22 mouse cellular contexts compared by ENCODE assay signal in genomic region chr6:55802686-55803085, GRCm38 (mm10). TPM values are rescaled to one million over a fixed set of nuclear protein-coding genes. Genes with fewer than 3 reads are reported as not detected.
DNase-seq lines count a peak whose midpoint lies in the region; ATAC-seq and TF ChIP-seq lines count a peak whose summit lies in the region.
"Had no signal": no experiment of that assay in that cellular context is flagged by ENCODE, and none has a peak within 500 bp of the region (broad histone marks: within the 10 kb centered on the region; RNA-seq: fewer than 3 reads in every experiment).

No protein-coding gene starts in this region.

- H3K4me1 ChIP-seq in forebrain, embryonic 14.5 days (ENCODE audit: control insufficient read depth, insufficient read depth, low read length): peaks cover 6% of the 10 kb centered on the region; the same call in 1 of the 2 replicates
- H3K4me1 ChIP-seq in forebrain, embryonic 11.5 days (replicated peaks; ENCODE audit: control insufficient read depth, insufficient read depth, low read length): no peaks in the 10 kb centered on the region
- H3K4me1 ChIP-seq in midbrain, embryonic 11.5 days (ENCODE audit: control insufficient read depth, insufficient read depth, low read length): no peaks in the 10 kb centered on the region
- H3K4me1 ChIP-seq in midbrain, embryonic 15.5 days: no peaks in the 10 kb centered on the region
- peaks cover 15% of the 10 kb centered on the region for H3K4me1 ChIP-seq in limb, embryonic 14.5 days (ENCODE audit: control insufficient read depth, insufficient read depth, low read length)
- H3K4me1 ChIP-seq: heart, embryonic 13.5 days had no signal

- no peak for ATAC-seq in forebrain, embryonic 14.5 days
- ATAC-seq in forebrain, embryonic 11.5 days (replicated peaks; ENCODE audit: low FRiP score): no peak
- ATAC-seq in midbrain, embryonic 11.5 days (ENCODE audit: low FRiP score): no peak
- ATAC-seq in midbrain, embryonic 15.5 days (replicated peaks): no peak
- ATAC-seq in limb, embryonic 14.5 days (ENCODE audit: low FRiP score, low read depth): no peak
- ATAC-seq: hindbrain, embryonic 16.5 days; inflammation-experienced regulatory T-cells, adult 6 months had no signal

- DNase-seq in forebrain, embryonic 14.5 days (ENCODE audit: low spot score): no peak
- DNase-seq in forebrain, embryonic 11.5 days (ENCODE audit: low spot score): no peak
- peak; percentile 44 for DNase-seq in midbrain, embryonic 11.5 days (ENCODE audit: low spot score, missing footprints)
- no peak for DNase-seq in limb, embryonic 14.5 days (ENCODE audit: low spot score)
- DNase-seq in kidney, adult 18-20 months: no peak
- no peak for DNase-seq in adrenal gland, postnatal 10 days
- DNase-seq: cerebellum, adult 11-12 months; cerebellum, adult 9-10 months; cerebellum, postnatal 25 days; gastrocnemius, postnatal 14 days; heart, postnatal 36 days had no signal

- H3K36me3 ChIP-seq in forebrain, embryonic 14.5 days (ENCODE audit: control insufficient read depth, insufficient read depth, low read length): no peaks in the 10 kb centered on the region
- H3K36me3 ChIP-seq in forebrain, embryonic 11.5 days (ENCODE audit: control insufficient read depth, insufficient read depth, low read length): no peaks in the 10 kb centered on the region
- no peaks in the 10 kb centered on the region for H3K36me3 ChIP-seq in midbrain, embryonic 11.5 days (ENCODE audit: control insufficient read depth, insufficient read depth, low read length)
- H3K36me3 ChIP-seq in midbrain, embryonic 15.5 days (replicated peaks): no peaks in the 10 kb centered on the region
- H3K36me3 ChIP-seq in limb, embryonic 14.5 days (ENCODE audit: control insufficient read depth, insufficient read depth, low read length): no peaks in the 10 kb centered on the region
- H3K36me3 ChIP-seq: embryonic facial prominence, embryonic 10.5 days; heart, embryonic 13.5 days; hindbrain, embryonic 12.5 days had no signal

- H3K9ac ChIP-seq in forebrain, embryonic 14.5 days (ENCODE audit: low read length): no peak overlapping the region
- H3K9ac ChIP-seq in forebrain, embryonic 11.5 days (ENCODE audit: low read length): no peak overlapping the region
- H3K9ac ChIP-seq in midbrain, embryonic 11.5 days (ENCODE audit: low read length): no peak overlapping the region
- H3K9ac ChIP-seq in midbrain, embryonic 15.5 days: no peak overlapping the region
- no peak overlapping the region for H3K9ac ChIP-seq in limb, embryonic 14.5 days (ENCODE audit: low read depth, low read length, severe bottlenecking)
- H3K9ac ChIP-seq: heart, embryonic 13.5 days; hindbrain, embryonic 12.5 days had no signal

- no peak overlapping the region for H3K4me3 ChIP-seq in forebrain, embryonic 14.5 days (ENCODE audit: low read depth, low read length)
- no peak overlapping the region for H3K4me3 ChIP-seq in forebrain, embryonic 11.5 days (ENCODE audit: low read depth, low read length)
- no peak overlapping the region for H3K4me3 ChIP-seq in midbrain, embryonic 11.5 days (ENCODE audit: low read depth, low read length)
- H3K4me3 ChIP-seq in midbrain, embryonic 15.5 days: no peak overlapping the region
- no peak overlapping the region for H3K4me3 ChIP-seq in limb, embryonic 14.5 days (replicated peaks; ENCODE audit: low read length)
- H3K4me3 ChIP-seq: embryonic facial prominence, embryonic 10.5 days; heart, embryonic 13.5 days; hindbrain, embryonic 12.5 days had no signal

- no peaks in the 10 kb centered on the region for H3K27me3 ChIP-seq in forebrain, embryonic 14.5 days (replicated peaks; ENCODE audit: control insufficient read depth, insufficient read depth, low read length)
- H3K27me3 ChIP-seq in forebrain, embryonic 11.5 days (ENCODE audit: control insufficient read depth, insufficient read depth, low read length): no peaks in the 10 kb centered on the region
- H3K27me3 ChIP-seq in midbrain, embryonic 11.5 days (ENCODE audit: control insufficient read depth, insufficient read depth, low read length): no peaks in the 10 kb centered on the region
- no peaks in the 10 kb centered on the region for H3K27me3 ChIP-seq in midbrain, embryonic 15.5 days (replicated peaks)
- H3K27me3 ChIP-seq in limb, embryonic 14.5 days (ENCODE audit: control insufficient read depth, insufficient read depth, low read length): no peaks in the 10 kb centered on the region

- H3K9me3 ChIP-seq in forebrain, embryonic 14.5 days (replicated peaks; ENCODE audit: control insufficient read depth, low read length): no peaks in the 10 kb centered on the region
- H3K9me3 ChIP-seq in forebrain, embryonic 11.5 days (ENCODE audit: control insufficient read depth, low read length): no peaks in the 10 kb centered on the region
- no peaks in the 10 kb centered on the region for H3K9me3 ChIP-seq in midbrain, embryonic 11.5 days (ENCODE audit: control insufficient read depth, low read length)
- no peaks in the 10 kb centered on the region for H3K9me3 ChIP-seq in midbrain, embryonic 15.5 days
- H3K9me3 ChIP-seq in limb, embryonic 14.5 days (ENCODE audit: control insufficient read depth, low read length): no peaks in the 10 kb centered on the region
- H3K9me3 ChIP-seq: embryonic facial prominence, embryonic 10.5 days; heart, embryonic 13.5 days; hindbrain, embryonic 12.5 days had no signal

- TF ChIP-seq POLR2A in limb, embryonic 14.5 days (IDR thresholded peaks at IDR 0.05; ENCODE audit: borderline replicate concordance, extremely low read depth, insufficient read depth, insufficient read length): no peak

- peak overlapping the region; percentile 79; the same call in 1 of the 2 replicates for H3K27ac ChIP-seq in forebrain, embryonic 14.5 days (ENCODE audit: low read depth, low read length)
- no peak overlapping the region for H3K27ac ChIP-seq in forebrain, embryonic 11.5 days (ENCODE audit: low read depth, low read length)
- H3K27ac ChIP-seq in midbrain, embryonic 11.5 days (ENCODE audit: low read depth, low read length): no peak overlapping the region
- no peak overlapping the region for H3K27ac ChIP-seq in midbrain, embryonic 15.5 days
- 0 out of 2 replicates have a peak overlapping the region, but pooled peaks have one; percentile 40 for H3K27ac ChIP-seq in limb, embryonic 14.5 days (replicated peaks; ENCODE audit: low read depth, low read length)
- H3K27ac ChIP-seq: embryonic facial prominence, embryonic 10.5 days; heart, embryonic 13.5 days; hindbrain, embryonic 12.5 days had no signal

- no peak overlapping the region for H3K4me2 ChIP-seq in forebrain, embryonic 14.5 days (ENCODE audit: low read length)
- H3K4me2 ChIP-seq in forebrain, embryonic 11.5 days (ENCODE audit: low read depth, low read length, severe bottlenecking): no peak overlapping the region
- no peak overlapping the region for H3K4me2 ChIP-seq in midbrain, embryonic 11.5 days
- no peak overlapping the region for H3K4me2 ChIP-seq in midbrain, embryonic 15.5 days
- H3K4me2 ChIP-seq in limb, embryonic 14.5 days (replicated peaks; ENCODE audit: low read depth, low read length, severe bottlenecking): no peak overlapping the region
- H3K4me2 ChIP-seq: heart, embryonic 13.5 days; hindbrain, embryonic 12.5 days had no signal

- 76% methylated on average over 1 of the region's 1 CpGs for WGBS in forebrain, embryonic 14.5 days
- WGBS in forebrain, embryonic 11.5 days: 71% methylated on average over 1 of the region's 1 CpGs
- WGBS in midbrain, embryonic 11.5 days: 73% methylated on average over 1 of the region's 1 CpGs
- 68% methylated on average over 1 of the region's 1 CpGs for WGBS in midbrain, embryonic 15.5 days
- WGBS in limb, embryonic 14.5 days: 68% methylated on average over 1 of the region's 1 CpGs

RNA-seq across cellular contexts. Expression of gene Itprid1, which starts 34.0 kb away (rescaled TPM):
- 2.2 and 3.0 TPM in 2 replicates for polyA plus RNA-seq in forebrain, embryonic 14.5 days (2014; fragmentation: Nextera tagmentation; extraction: Ambion mirVana)
- polyA plus RNA-seq in forebrain, embryonic 11.5 days (2014; fragmentation: Nextera tagmentation; extraction: Ambion mirVana): 0.13 TPM in 1 of 2 replicates, not detected in the other
- polyA plus RNA-seq in midbrain, embryonic 11.5 days (2014; fragmentation: Nextera tagmentation; extraction: Ambion mirVana): 0.07 and 0.08 TPM in 2 replicates
- polyA plus RNA-seq in midbrain, embryonic 15.5 days (2015; fragmentation: Nextera tagmentation; extraction: Ambion mirVana): 0.08 TPM in 1 of 2 replicates, not detected in the other
- polyA plus RNA-seq in limb, embryonic 14.5 days (2012; rRNA removed): 0.15 and 0.19 TPM in 2 replicates
- 0.07 and 0.22 TPM in 2 replicates for polyA plus RNA-seq in limb, embryonic 14.5 days (2014; fragmentation: Nextera tagmentation; extraction: Ambion mirVana)
- under 1 TPM in 1 of 2 experiments, not detected in 1; 0.09 TPM for total RNA-seq in adrenal gland, postnatal 10 days (2021)
- total RNA-seq: gastrocnemius, adult 18-20 months; gastrocnemius, postnatal 14 days; heart, adult 8-10 months; heart, postnatal 36 days; MEL had no signal
- polyA plus RNA-seq: C2C12; embryonic facial prominence, embryonic 10.5 days; heart, embryonic 13.5 days; heart, postnatal 0 days; inflammation-experienced regulatory T-cells, adult 6 months had no signal

Comparison
In these comparisons a context has a peak if more than half of its experiments do, and no peak if none do; other contexts are left out.
1. H3K27ac ChIP-seq: peak in forebrain, embryonic 14.5 days (single experiment) and limb, embryonic 14.5 days (single experiment); none in forebrain, embryonic 11.5 days (single experiment), midbrain, embryonic 11.5 days (single experiment) and midbrain, embryonic 15.5 days (single experiment).